20 mouse cellular contexts compared by ENCODE assay signal in genomic region chr8:54957506-54957905, GRCm38 (mm10). TPM values are rescaled to one million over a fixed set of nuclear protein-coding genes. Genes with fewer than 3 reads are reported as not detected.
DNase-seq lines count a peak whose midpoint lies in the region; ATAC-seq lines count a peak whose summit lies in the region.
"Had no signal": no experiment of that assay in that cellular context is flagged by ENCODE, and none has a peak within 500 bp of the region (broad histone marks: within the 10 kb centered on the region; RNA-seq: fewer than 3 reads in every experiment).

No protein-coding gene starts in this region.

- DNase-seq in forebrain, embryonic 10.5 days (ENCODE audit: extremely low spot score, low spot score) = no peak
- peak; percentile 65 for DNase-seq in brain, adult 2 months (ENCODE audit: low read depth, low spot score)
- DNase-seq in urinary bladder, adult 18-20 months (ENCODE audit: low spot score in 2 of 2) = no peak
- no peak for DNase-seq in gastrocnemius, postnatal 14 days
- DNase-seq in spleen, postnatal 36 days (ENCODE audit: low spot score in 2 of 2) = no peak
- DNase-seq: embryo, embryonic 11 days; heart, adult 18-20 months; kidney, adult 11 months; thymus, postnatal 36 days had no signal

- no peaks in the 10 kb centered on the region for H3K36me3 ChIP-seq in forebrain, embryonic 12.5 days (replicated peaks)
- H3K36me3 ChIP-seq in forebrain, embryonic 10.5 days (replicated peaks) = no peaks in the 10 kb centered on the region
- no peaks in the 10 kb centered on the region for H3K36me3 ChIP-seq in hindbrain, embryonic 15.5 days
- H3K36me3 ChIP-seq in midbrain, embryonic 15.5 days (replicated peaks) = no peaks in the 10 kb centered on the region
- H3K36me3 ChIP-seq: embryonic facial prominence, embryonic 15.5 days; limb, embryonic 13.5 days; liver, embryonic 15.5 days had no signal

- no peaks in the 10 kb centered on the region for H3K9me3 ChIP-seq in forebrain, embryonic 12.5 days
- no peaks in the 10 kb centered on the region for H3K9me3 ChIP-seq in forebrain, embryonic 10.5 days
- no peaks in the 10 kb centered on the region for H3K9me3 ChIP-seq in hindbrain, embryonic 15.5 days
- H3K9me3 ChIP-seq in midbrain, embryonic 15.5 days = no peaks in the 10 kb centered on the region
- H3K9me3 ChIP-seq: embryonic facial prominence, embryonic 15.5 days; limb, embryonic 13.5 days; liver, embryonic 15.5 days; megakaryocyte, embryonic 14.5 days had no signal

- H3K27ac ChIP-seq in forebrain, embryonic 12.5 days = no peak overlapping the region
- no peak overlapping the region for H3K27ac ChIP-seq in forebrain, embryonic 10.5 days
- H3K27ac ChIP-seq in hindbrain, embryonic 15.5 days (replicated peaks) = no peak overlapping the region; the same call in 1 of the 2 replicates
- 0 out of 2 replicates have a peak overlapping the region, but pooled peaks have one; percentile 63 for H3K27ac ChIP-seq in midbrain, embryonic 15.5 days
- H3K27ac ChIP-seq: embryonic facial prominence, embryonic 15.5 days; kidney, postnatal 0 days; limb, embryonic 13.5 days; liver, embryonic 15.5 days had no signal

- no peak for ATAC-seq in forebrain, embryonic 12.5 days (ENCODE audit: low FRiP score)
- ATAC-seq in hindbrain, embryonic 15.5 days (ENCODE audit: low FRiP score, low read depth) = no peak
- ATAC-seq in midbrain, embryonic 15.5 days (replicated peaks) = no peak
- ATAC-seq: lung, postnatal 0 days had no signal

- no peaks in the 10 kb centered on the region for H3K27me3 ChIP-seq in forebrain, embryonic 12.5 days
- H3K27me3 ChIP-seq in forebrain, embryonic 10.5 days (ENCODE audit: poor library complexity, severe bottlenecking) = no peaks in the 10 kb centered on the region
- no peaks in the 10 kb centered on the region for H3K27me3 ChIP-seq in hindbrain, embryonic 15.5 days
- no peaks in the 10 kb centered on the region for H3K27me3 ChIP-seq in midbrain, embryonic 15.5 days (replicated peaks)
- H3K27me3 ChIP-seq: embryonic facial prominence, embryonic 15.5 days; limb, embryonic 13.5 days; liver, embryonic 15.5 days; megakaryocyte, embryonic 14.5 days had no signal

- peaks cover 10% of the 10 kb centered on the region for H3K4me1 ChIP-seq in forebrain, embryonic 12.5 days
- H3K4me1 ChIP-seq in forebrain, embryonic 10.5 days = peaks cover 19% of the 10 kb centered on the region
- peaks cover 15% of the 10 kb centered on the region for H3K4me1 ChIP-seq in hindbrain, embryonic 15.5 days (replicated peaks)
- peaks cover 19% of the 10 kb centered on the region for H3K4me1 ChIP-seq in midbrain, embryonic 15.5 days
- H3K4me1 ChIP-seq: embryonic facial prominence, embryonic 15.5 days; limb, embryonic 13.5 days; liver, embryonic 15.5 days; megakaryocyte, embryonic 14.5 days had no signal

- peak overlapping the region; percentile 43 for H3K4me2 ChIP-seq in forebrain, embryonic 12.5 days
- H3K4me2 ChIP-seq in hindbrain, embryonic 15.5 days = peak overlapping the region; percentile 60
- H3K4me2 ChIP-seq in midbrain, embryonic 15.5 days = peak overlapping the region; percentile 55
- H3K4me2 ChIP-seq: embryonic facial prominence, embryonic 15.5 days; limb, embryonic 13.5 days; liver, embryonic 15.5 days had no signal

- H3K9ac ChIP-seq in forebrain, embryonic 12.5 days = no peak overlapping the region
- H3K9ac ChIP-seq in hindbrain, embryonic 15.5 days = peak overlapping the region; percentile 47
- H3K9ac ChIP-seq in midbrain, embryonic 15.5 days = peak overlapping the region; percentile 58
- H3K9ac ChIP-seq: embryonic facial prominence, embryonic 15.5 days; limb, embryonic 13.5 days; liver, embryonic 15.5 days had no signal

- intact Hi-C loops in gastrocnemius, postnatal 14 days (cut with DNase I; ENCODE audit: low total_unique reads) = no loop called here

- 79% methylated on average over 3 of the region's 3 CpGs for WGBS in forebrain, embryonic 12.5 days
- 88% methylated on average over 3 of the region's 3 CpGs for WGBS in forebrain, embryonic 10.5 days
- WGBS in hindbrain, embryonic 15.5 days = 47% methylated on average over 3 of the region's 3 CpGs
- WGBS in midbrain, embryonic 15.5 days = 47% methylated on average over 3 of the region's 3 CpGs

- H3K4me3 ChIP-seq in forebrain, embryonic 12.5 days (replicated peaks) = peak overlapping the region; percentile 34
- H3K4me3 ChIP-seq in forebrain, embryonic 10.5 days = no peak overlapping the region
- H3K4me3 ChIP-seq in hindbrain, embryonic 15.5 days = peak overlapping the region; percentile 48
- H3K4me3 ChIP-seq in midbrain, embryonic 15.5 days = peak overlapping the region; percentile 46
- H3K4me3 ChIP-seq: embryonic facial prominence, embryonic 15.5 days; limb, embryonic 13.5 days; liver, embryonic 15.5 days; megakaryocyte, embryonic 14.5 days had no signal

RNA-seq across cellular contexts. Expression of gene Gpm6a, which starts 2.9 kb away (rescaled TPM):
- 207 and 219 TPM in 2 replicates for polyA plus RNA-seq in forebrain, embryonic 12.5 days (2016; fragmentation: Nextera tagmentation; extraction: Ambion mirVana)
- 28.0 and 29.8 TPM in 2 replicates for polyA plus RNA-seq in forebrain, embryonic 10.5 days (2016; fragmentation: Nextera tagmentation; extraction: Ambion mirVana)
- polyA plus RNA-seq in hindbrain, embryonic 15.5 days (2015; fragmentation: Nextera tagmentation; extraction: Ambion mirVana) = 461 and 473 TPM in 2 replicates
- polyA plus RNA-seq in midbrain, embryonic 15.5 days (2015; fragmentation: Nextera tagmentation; extraction: Ambion mirVana) = 524 and 566 TPM in 2 replicates
- under 1 TPM; 0.38 to 0.45 TPM for total RNA-seq in gastrocnemius, postnatal 14 days (2021)
- total RNA-seq: hematopoietic stem cell, adult 5-6 weeks; MEL had no signal
